Mouse (Mus musculus) T-helper 2 cell (primary cell): ENCODE measurements around the gene Mcidas.

ENCODE experiments used
- in situ Hi-C: fragments of 300-600 bp; cut with MboI, MseI; formaldehyde crosslinking; loops from one replicate; pipeline ENCODE4 v1.15.1; 2025; ENCODE audit warnings: high pct_unique_total_duplicates

Gene Mcidas

GRCm38 (mm10) chr13:112993531-112994152, at the start of gene Mcidas:
TSS of gene Mcidas (plus strand) at chr13:112993845.
- in situ Hi-C loops = loop anchor here (5.0 kb wide), 1 partner anchor 44 kb away; the partner anchor contains the start of gene Cdc20b

GRCm38 (mm10) chr13:112945312-112945711, 48.3 kb upstream of the Mcidas start:
- in situ Hi-C loops = loop anchor here (10.0 kb wide), 1 partner anchor 721 kb away; no protein-coding TSS in a partner anchor

GRCm38 (mm10) chr13:112945900-112946299, 47.7 kb upstream of the Mcidas start:
- in situ Hi-C loops = loop anchor here (10.0 kb wide), 1 partner anchor 721 kb away; no protein-coding TSS in a partner anchor

- in situ Hi-C loops = no loop called here
These were observed 39.6 kb upstream of the Mcidas start for GRCm38 (mm10) chr13:112954067-112954466.

- in situ Hi-C loops = no loop called here
These were observed 30.6 kb upstream of the Mcidas start for GRCm38 (mm10) chr13:112963081-112963480.

- in situ Hi-C loops = no loop called here
These were observed 29.2 kb upstream of the Mcidas start for GRCm38 (mm10) chr13:112964421-112964820.

GRCm38 (mm10) chr13:112967267-112967666, 26.4 kb upstream of the Mcidas start:
- in situ Hi-C loops = no loop called here

- in situ Hi-C loops = no loop called here
These were observed 16.9 kb upstream of the Mcidas start for GRCm38 (mm10) chr13:112976720-112977119.

GRCm38 (mm10) chr13:112985605-112986450, 7.8 kb upstream of the Mcidas start:
- in situ Hi-C loops = no loop called here

GRCm38 (mm10) chr13:112986451-112986950, 7.1 kb upstream of the Mcidas start:
- in situ Hi-C loops = no loop called here

- in situ Hi-C loops = no loop called here
These were observed 6.1 kb upstream of the Mcidas start, which contains the start of gene Ccno for GRCm38 (mm10) chr13:112987532-112987943. TSS of gene Ccno (plus strand) at chr13:112987802.

- in situ Hi-C loops = no loop called here
These were observed 5.7 kb upstream of the Mcidas start for GRCm38 (mm10) chr13:112987991-112988390.

- in situ Hi-C loops = no loop called here
These were observed 4.8 kb upstream of the Mcidas start for GRCm38 (mm10) chr13:112988866-112989265.

- in situ Hi-C loops = no loop called here
These were observed 4.1 kb upstream of the Mcidas start for GRCm38 (mm10) chr13:112989541-112989940.

- in situ Hi-C loops = loop anchor here (5.0 kb wide), 1 partner anchor 47 kb away; the partner anchor contains the start of gene Cdc20b
These were observed 3.3 kb upstream of the Mcidas start for GRCm38 (mm10) chr13:112990346-112990745.

GRCm38 (mm10) chr13:112994191-112994590, 546 bp downstream of the Mcidas start:
- in situ Hi-C loops = loop anchor here (5.0 kb wide), 1 partner anchor 43 kb away; the partner anchor contains the start of gene Cdc20b

- in situ Hi-C loops = no loop called here
These were observed 2.8 kb downstream of the Mcidas start for GRCm38 (mm10) chr13:112996407-112996806.

GRCm38 (mm10) chr13:112997369-112997768, 3.7 kb downstream of the Mcidas start:
- in situ Hi-C loops = no loop called here

- in situ Hi-C loops = no loop called here
These were observed 5.0 kb downstream of the Mcidas start for GRCm38 (mm10) chr13:112998427-112999201.

- in situ Hi-C loops = no loop called here
These were observed 6.4 kb downstream of the Mcidas start for GRCm38 (mm10) chr13:113000090-113000489.

GRCm38 (mm10) chr13:113000576-113001318, 7.1 kb downstream of the Mcidas start:
- in situ Hi-C loops = no loop called here
